Mouse (Mus musculus): ENCODE data around the gene Alyref.
"Not testable (repeated sequence)": the region's sequence is repeated elsewhere in the genome, so short reads cannot be mapped to it uniquely, and the experiment has no call there.

Gene Alyref

GRCm38 (mm10) chr11:120573585-120574277 lies 24.4 kb downstream of the Alyref start:
- DNase-seq (ENCODE audit: low spot score in 2 of 2), result no peak

- peak; percentile 98 to 100 for DNase-seq (ENCODE audit: low spot score in 2 of 2)
Observed at GRCm38 (mm10) chr11:120572752-120573584, 25.2 kb downstream of the Alyref start, which contains the start of gene P4hb. Gene P4hb, minus strand, starts transcription at chr11:120573253.

- no peak for DNase-seq (ENCODE audit: low spot score in 2 of 2)
Observed at GRCm38 (mm10) chr11:120572417-120572751, 25.8 kb downstream of the Alyref start.

- no peak for DNase-seq (ENCODE audit: low spot score in 2 of 2)
Observed at GRCm38 (mm10) chr11:120571754-120572416, 26.3 kb downstream of the Alyref start.

- DNase-seq (ENCODE audit: low spot score in 2 of 2), result no peak
Observed at GRCm38 (mm10) chr11:120571122-120571521, 27.0 kb downstream of the Alyref start.

GRCm38 (mm10) chr11:120568324-120568723 lies 29.8 kb downstream of the Alyref start:
- no peak for DNase-seq (ENCODE audit: low spot score in 2 of 2)

GRCm38 (mm10) chr11:120565114-120565513 lies 33.1 kb downstream of the Alyref start:
- DNase-seq (ENCODE audit: low spot score in 2 of 2), result no peak

- DNase-seq (ENCODE audit: low spot score in 2 of 2), result no peak
Observed at GRCm38 (mm10) chr11:120562949-120563348, 35.2 kb downstream of the Alyref start.

GRCm38 (mm10) chr11:120560952-120561728 lies 37.0 kb downstream of the Alyref start:
- DNase-seq (ENCODE audit: low spot score in 2 of 2), result no peak

- not testable (repeated sequence) for DNase-seq (ENCODE audit: low spot score in 2 of 2)
Observed at GRCm38 (mm10) chr11:120558843-120559242, 39.3 kb downstream of the Alyref start.

GRCm38 (mm10) chr11:120555260-120555659 lies 42.9 kb downstream of the Alyref start:
- DNase-seq (ENCODE audit: low spot score in 2 of 2), result no peak

- DNase-seq (ENCODE audit: low spot score in 2 of 2), result no peak
Observed at GRCm38 (mm10) chr11:120554834-120555233, 43.3 kb downstream of the Alyref start.

- DNase-seq (ENCODE audit: low spot score in 2 of 2), result no peak
Observed at GRCm38 (mm10) chr11:120552736-120553135, 45.4 kb downstream of the Alyref start.

GRCm38 (mm10) chr11:120550810-120551440 lies 47.2 kb downstream of the Alyref start, which contains the start of gene Ppp1r27:
Gene Ppp1r27, minus strand, starts transcription at chr11:120551132.
- DNase-seq (ENCODE audit: low spot score in 2 of 2), result no peak

- no peak for DNase-seq (ENCODE audit: low spot score in 2 of 2)
Observed at GRCm38 (mm10) chr11:120549986-120550809, 48.0 kb downstream of the Alyref start.

GRCm38 (mm10) chr11:120549168-120549945 lies 48.8 kb downstream of the Alyref start, which contains the start of gene Mcrip1:
Gene Mcrip1, minus strand, starts transcription at chr11:120549727.
- DNase-seq (ENCODE audit: low spot score in 2 of 2), result peak; percentile 88 to 91

- no peak for DNase-seq (ENCODE audit: low spot score in 2 of 2)
Observed at GRCm38 (mm10) chr11:120548786-120549167, 49.4 kb downstream of the Alyref start.

GRCm38 (mm10) chr11:120548214-120548613 lies 50.0 kb downstream of the Alyref start:
- no peak for DNase-seq (ENCODE audit: low spot score in 2 of 2)

- no peak for DNase-seq (ENCODE audit: low spot score in 2 of 2)
Observed at GRCm38 (mm10) chr11:120547469-120547868, 50.7 kb downstream of the Alyref start.

Measured in urinary bladder, adult 18-20 months (tissue).